Mouse (Mus musculus): Measurements from ENCODE around the gene Sema4d. TPM values are rescaled to one million over a fixed set of nuclear protein-coding genes. Genes with fewer than 3 reads are reported as not detected.
A peak's percentile ranks its signal among the peaks of the same experiment; 100 is the strongest.

The Sema4d gene
- polyA plus RNA-seq, 1 experiment from 2014 or later, result 23.8 TPM

DNA sequence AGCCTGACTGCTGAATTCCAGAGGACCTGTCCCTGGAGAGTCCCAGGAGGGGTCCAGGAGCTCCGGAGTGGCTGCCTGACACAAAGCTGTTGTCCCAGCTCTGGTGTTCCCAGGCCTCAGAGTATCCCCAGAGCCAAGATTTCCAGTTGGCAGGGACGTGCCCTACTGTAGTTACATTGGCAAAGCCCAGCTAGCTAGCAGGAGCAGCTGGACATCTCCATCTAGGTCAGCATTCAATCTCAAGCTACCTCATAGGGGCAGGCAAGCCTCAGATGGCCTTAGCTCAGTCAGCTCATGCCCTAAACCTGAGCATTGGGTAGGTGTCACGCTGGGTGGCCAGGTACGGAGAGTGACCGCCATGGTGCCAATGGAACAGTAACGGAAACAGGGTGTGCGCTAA is 62.1 kb downstream of the Sema4d start:
- H3K4me1 ChIP-seq (replicated peaks; ENCODE audit: insufficient read depth, low read length), result 0 out of 2 replicates have a peak, but pooled peaks cover 3% of the 10 kb centered on the region
- no peak overlapping the region for H3K9ac ChIP-seq (ENCODE audit: low read depth, low read length)
- no peaks in the 10 kb centered on the region for H3K9me3 ChIP-seq (replicated peaks; ENCODE audit: low read length)
- H3K4me2 ChIP-seq (ENCODE audit: low read length), result no peak overlapping the region
- no peak for ATAC-seq (replicated peaks; ENCODE audit: low FRiP score, low read depth)
- 89% methylated on average over 7 of the region's 7 CpGs for WGBS
- no peaks in the 10 kb centered on the region for H3K36me3 ChIP-seq (ENCODE audit: insufficient read depth, low read length)
- H3K27me3 ChIP-seq (ENCODE audit: insufficient read depth, low read length), result no peaks in the 10 kb centered on the region
- H3K27ac ChIP-seq, result no peak overlapping the region
- H3K4me3 ChIP-seq (replicated peaks; ENCODE audit: low read depth, low read length), result no peak overlapping the region
- TF ChIP-seq CTCF (IDR thresholded peaks at IDR 0.05; ENCODE audit: low read depth), result no peak
- no peak for DNase-seq (ENCODE audit: low spot score)

DNA sequence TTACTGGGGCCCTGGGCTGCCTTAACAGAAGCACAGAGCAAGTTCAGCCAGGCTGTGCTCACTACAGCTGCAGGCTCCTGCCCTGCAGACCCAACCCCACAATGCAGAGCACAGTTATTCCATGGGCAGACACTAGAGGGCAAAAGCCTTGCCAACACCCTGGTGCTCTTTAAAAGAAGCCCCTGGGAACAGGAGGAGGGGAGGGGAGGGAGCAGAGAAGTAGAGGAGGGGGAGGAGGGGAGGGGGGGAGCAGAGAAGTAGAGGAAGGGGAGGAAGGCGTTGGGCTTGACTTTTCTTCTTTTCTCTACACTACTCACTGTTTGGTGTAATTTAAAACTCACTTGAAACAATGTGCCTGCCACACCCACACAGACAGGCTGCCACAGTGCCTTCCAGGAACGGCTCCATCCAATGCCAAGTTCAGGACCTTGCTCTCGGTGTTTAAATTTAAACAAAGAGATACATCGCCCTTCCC is 63.6 kb downstream of the Sema4d start:
- no peak overlapping the region for H3K4me2 ChIP-seq (ENCODE audit: low read length)
- DNase-seq (ENCODE audit: low spot score) (peak; percentile 77), ATAC-seq (replicated peaks; ENCODE audit: low FRiP score, low read depth) (peak; percentile 54)
- H3K36me3 ChIP-seq (ENCODE audit: insufficient read depth, low read length), result no peaks in the 10 kb centered on the region
- no peaks in the 10 kb centered on the region for H3K9me3 ChIP-seq (replicated peaks; ENCODE audit: low read length)
- WGBS, result 9% methylated on average over 4 of the region's 4 CpGs
- 0 out of 2 replicates have a peak, but pooled peaks cover 3% of the 10 kb centered on the region for H3K4me1 ChIP-seq (replicated peaks; ENCODE audit: insufficient read depth, low read length)
- H3K4me3 ChIP-seq (replicated peaks; ENCODE audit: low read depth, low read length), result no peak overlapping the region
- no peaks in the 10 kb centered on the region for H3K27me3 ChIP-seq (ENCODE audit: insufficient read depth, low read length)
- TF ChIP-seq CTCF (IDR thresholded peaks at IDR 0.05; ENCODE audit: low read depth), result peak; percentile 63
- no peak overlapping the region for H3K27ac ChIP-seq
- H3K9ac ChIP-seq (ENCODE audit: low read depth, low read length), result no peak overlapping the region

DNA sequence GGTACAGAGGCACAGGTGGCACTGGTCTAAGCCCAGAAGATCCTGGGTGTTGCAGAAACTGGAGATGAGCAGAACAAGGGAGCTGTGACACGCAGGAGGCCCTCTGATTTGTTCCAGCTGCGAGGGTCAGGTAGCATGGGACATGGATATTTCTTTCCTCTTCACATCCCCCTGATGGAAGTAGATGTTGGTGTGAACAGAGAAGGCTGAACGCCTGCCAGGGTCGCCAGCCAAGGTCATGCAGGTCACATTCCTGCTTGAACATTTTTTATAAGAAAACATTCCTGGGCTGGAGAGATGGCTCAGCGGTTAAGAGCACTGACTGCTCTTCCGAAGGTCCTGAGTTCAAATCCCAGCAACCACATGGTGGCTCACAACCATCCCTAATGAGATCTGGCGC is 66.2 kb downstream of the Sema4d start:
- H3K36me3 ChIP-seq (ENCODE audit: insufficient read depth, low read length), result no peaks in the 10 kb centered on the region
- 33% methylated on average over 6 of the region's 7 CpGs for WGBS
- H3K4me2 ChIP-seq (ENCODE audit: low read length), result no peak overlapping the region
- ATAC-seq (replicated peaks; ENCODE audit: low FRiP score, low read depth) (no peak), DNase-seq (ENCODE audit: low spot score) (peak; percentile 56)
- H3K4me1 ChIP-seq (replicated peaks; ENCODE audit: insufficient read depth, low read length), result 0 out of 2 replicates have a peak, but pooled peaks cover 3% of the 10 kb centered on the region
- no peak overlapping the region for H3K4me3 ChIP-seq (replicated peaks; ENCODE audit: low read depth, low read length)
- H3K9ac ChIP-seq (ENCODE audit: low read depth, low read length), result no peak overlapping the region
- H3K9me3 ChIP-seq (replicated peaks; ENCODE audit: low read length), result no peaks in the 10 kb centered on the region
- H3K27me3 ChIP-seq (ENCODE audit: insufficient read depth, low read length), result no peaks in the 10 kb centered on the region
- no peak overlapping the region for H3K27ac ChIP-seq
- TF ChIP-seq CTCF (IDR thresholded peaks at IDR 0.05; ENCODE audit: low read depth), result no peak

DNA sequence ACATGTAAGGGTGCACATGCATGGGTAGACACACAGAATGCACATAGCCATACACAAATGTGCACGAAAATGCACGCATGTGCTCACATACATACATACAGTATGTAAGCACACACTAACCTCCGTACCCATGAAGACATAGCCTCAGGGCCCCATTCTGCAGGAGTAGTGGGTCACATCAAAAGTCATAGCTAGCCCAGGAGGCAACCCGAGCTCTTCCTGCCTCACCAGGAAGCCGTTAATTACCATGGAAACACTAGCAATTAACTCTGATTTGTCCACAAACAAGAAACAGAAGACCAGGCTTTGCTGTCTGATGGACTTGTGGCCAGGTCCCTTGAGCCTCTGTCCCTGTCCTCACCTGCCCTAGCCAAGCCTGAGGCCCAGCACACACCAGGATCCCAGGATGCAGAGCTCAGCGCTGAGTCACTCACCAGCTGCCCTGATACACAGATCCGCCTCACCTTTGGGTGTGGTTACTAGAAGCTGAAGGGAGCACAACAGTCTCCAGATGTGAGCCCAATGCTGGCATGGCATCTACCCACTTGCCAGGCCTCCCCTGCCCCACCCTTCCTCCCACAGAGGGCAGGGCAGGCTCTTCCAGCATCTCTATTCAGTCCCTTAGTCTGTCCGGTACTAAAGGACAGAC is 67.5 kb downstream of the Sema4d start:
- Histone ChIP-seq H3K36me3 (ENCODE audit: insufficient read depth, low read length) (no peaks in the 10 kb centered on the region), H3K9ac (ENCODE audit: low read depth, low read length) (no peak overlapping the region), H3K4me3 (replicated peaks; ENCODE audit: low read depth, low read length) (no peak overlapping the region), H3K27ac (no peak overlapping the region), H3K4me1 (replicated peaks; ENCODE audit: insufficient read depth, low read length) (0 out of 2 replicates have a peak, but pooled peaks cover 3% of the 10 kb centered on the region), H3K27me3 (ENCODE audit: insufficient read depth, low read length) (no peaks in the 10 kb centered on the region), H3K4me2 (ENCODE audit: low read length) (no peak overlapping the region), H3K9me3 (replicated peaks; ENCODE audit: low read length) (no peaks in the 10 kb centered on the region)
- DNase-seq (ENCODE audit: low spot score), result no peak
- WGBS, result 50% methylated on average over 8 of the region's 8 CpGs
- TF ChIP-seq CTCF (IDR thresholded peaks at IDR 0.05; ENCODE audit: low read depth), result no peak
- 0 out of 2 replicates have a peak, but pooled peaks have one; percentile 24 for ATAC-seq (replicated peaks; ENCODE audit: low FRiP score, low read depth)

DNA sequence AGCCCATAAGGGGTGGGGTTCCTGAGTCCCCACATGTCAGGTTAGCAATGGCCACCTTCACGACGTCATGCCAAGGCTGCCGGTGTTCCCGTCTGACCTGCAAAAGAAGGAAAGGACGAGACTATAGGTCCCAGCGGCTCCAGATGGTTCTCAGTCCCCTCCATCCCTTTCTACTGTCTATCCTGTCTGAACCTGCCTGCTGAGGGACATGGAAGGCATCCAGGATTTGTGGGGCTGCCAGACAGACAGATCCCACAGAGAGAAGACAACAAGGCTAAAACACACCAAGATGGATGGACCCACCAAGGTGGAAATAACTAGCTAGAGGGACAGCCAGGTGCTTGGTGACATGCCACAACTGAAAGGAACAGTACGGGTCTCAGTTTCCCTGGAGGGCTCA is 68.1 kb downstream of the Sema4d start:
- ATAC-seq (replicated peaks; ENCODE audit: low FRiP score, low read depth) (no peak), DNase-seq (ENCODE audit: low spot score) (no peak)
- no peaks in the 10 kb centered on the region for H3K9me3 ChIP-seq (replicated peaks; ENCODE audit: low read length)
- no peak overlapping the region for H3K4me3 ChIP-seq (replicated peaks; ENCODE audit: low read depth, low read length)
- H3K27ac ChIP-seq, result no peak overlapping the region
- no peak for TF ChIP-seq CTCF (IDR thresholded peaks at IDR 0.05; ENCODE audit: low read depth)
- H3K4me2 ChIP-seq (ENCODE audit: low read length), result no peak overlapping the region
- no peaks in the 10 kb centered on the region for H3K36me3 ChIP-seq (ENCODE audit: insufficient read depth, low read length)
- H3K9ac ChIP-seq (ENCODE audit: low read depth, low read length), result no peak overlapping the region
- 84% methylated on average over 7 of the region's 7 CpGs for WGBS
- no peaks in the 10 kb centered on the region for H3K27me3 ChIP-seq (ENCODE audit: insufficient read depth, low read length)
- 0 out of 2 replicates have a peak, but pooled peaks cover 3% of the 10 kb centered on the region for H3K4me1 ChIP-seq (replicated peaks; ENCODE audit: insufficient read depth, low read length)

DNA sequence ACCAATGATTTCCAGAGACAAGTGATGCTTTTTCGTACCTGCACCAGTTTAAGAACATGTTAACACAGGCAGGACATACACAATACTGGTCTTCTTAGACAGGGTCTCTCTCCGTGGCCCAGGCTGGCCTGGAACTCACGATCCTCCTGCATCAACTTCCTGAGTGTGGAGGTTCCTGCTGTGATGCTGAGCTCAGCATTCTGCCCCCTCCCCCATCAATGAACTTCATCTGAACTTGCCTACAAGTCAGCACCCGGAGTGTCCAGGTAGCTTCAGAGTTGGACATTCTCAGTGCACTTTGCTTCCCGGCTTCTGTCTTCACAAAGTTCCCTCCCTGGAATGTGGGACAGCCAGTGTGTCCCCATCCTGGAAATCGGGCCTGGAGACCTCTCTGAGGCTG is 69.0 kb downstream of the Sema4d start:
- Histone ChIP-seq H3K9me3 (replicated peaks; ENCODE audit: low read length) (no peaks in the 10 kb centered on the region), H3K4me1 (replicated peaks; ENCODE audit: insufficient read depth, low read length) (no peaks in the 10 kb centered on the region), H3K36me3 (ENCODE audit: insufficient read depth, low read length) (no peaks in the 10 kb centered on the region), H3K9ac (ENCODE audit: low read depth, low read length) (no peak overlapping the region), H3K27ac (no peak overlapping the region), H3K4me3 (replicated peaks; ENCODE audit: low read depth, low read length) (no peak overlapping the region), H3K4me2 (ENCODE audit: low read length) (no peak overlapping the region), H3K27me3 (ENCODE audit: insufficient read depth, low read length) (no peaks in the 10 kb centered on the region)
- ATAC-seq (replicated peaks; ENCODE audit: low FRiP score, low read depth) (no peak), DNase-seq (ENCODE audit: low spot score) (no peak)
- 68% methylated on average over 6 of the region's 6 CpGs for WGBS
- no peak for TF ChIP-seq CTCF (IDR thresholded peaks at IDR 0.05; ENCODE audit: low read depth)

All from kidney, postnatal 0 days (tissue).